Comparison of ENCODE assay signal across 1 mouse cellular context in the genomic region with DNA sequence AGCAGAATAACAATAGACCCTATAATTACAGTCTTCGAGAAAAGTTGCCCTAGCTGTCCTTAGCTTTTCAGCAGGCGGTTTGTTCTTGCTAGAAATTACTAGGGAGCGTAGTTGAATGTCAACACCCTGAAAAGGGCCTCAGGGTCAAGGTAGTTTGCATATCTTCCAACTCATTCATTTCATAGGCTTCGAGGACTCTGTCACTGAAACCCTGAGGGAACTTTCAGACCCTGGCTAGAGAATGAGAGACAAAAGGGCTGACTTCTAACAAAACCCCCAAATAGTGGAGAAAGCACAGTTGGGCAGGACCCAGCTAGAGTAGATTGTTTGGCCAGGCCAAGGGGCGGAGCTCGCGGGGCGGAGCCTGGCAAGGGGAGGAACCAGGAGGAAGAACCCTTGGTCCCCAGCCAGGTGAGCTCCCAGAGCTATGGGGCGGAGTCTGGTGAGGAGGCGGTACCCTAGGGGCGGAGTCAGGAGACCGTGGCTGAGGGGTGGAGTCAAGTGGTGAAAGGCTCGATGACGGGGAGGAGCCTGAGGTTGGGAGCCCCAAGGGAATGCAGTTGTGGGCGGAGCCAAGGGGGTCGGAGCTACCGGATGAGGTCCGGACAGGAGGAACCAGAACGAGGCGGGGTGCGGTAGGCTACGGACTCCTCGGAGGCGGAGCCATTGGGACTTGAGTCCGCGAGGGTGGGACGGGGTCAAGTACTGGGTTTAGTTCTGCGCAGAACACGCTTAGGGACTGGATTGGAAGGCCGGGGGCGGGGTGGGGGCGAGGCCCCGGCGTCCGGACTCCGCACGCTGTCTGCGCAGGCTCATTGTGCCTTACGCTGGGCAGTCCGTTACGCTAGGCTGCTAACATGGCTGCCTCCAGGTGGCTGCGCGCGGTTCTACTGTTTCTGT.
TF ChIP-seq lines count a peak whose summit lies in the region.

No protein-coding gene starts in this region.

TF ChIP-seq in CH12.LX, 34 proteins besides CTCF, POLR2A, EP300 and RAD21 (continued from another document):
- TF ChIP-seq CHD1 (IDR thresholded peaks at IDR 0.05; ENCODE audit: low read depth, low read length) (no peak), ETS1 (conservative IDR thresholded peaks at IDR 0.05; ENCODE audit: low read depth, low read length) (peak; percentile 24; the same call in 1 of the 2 replicates), MAZ (IDR thresholded peaks at IDR 0.05; ENCODE audit: low read depth, low read length) (peak; percentile 44), ZMIZ1 (IDR thresholded peaks at IDR 0.05; ENCODE audit: low read depth, low read length) (peak; percentile 88; the same call in 1 of the 2 replicates), MAFK (IDR thresholded peaks at IDR 0.05; ENCODE audit: insufficient replicate concordance, low read length) (no peak), TBP (conservative IDR thresholded peaks at IDR 0.05; ENCODE audit: low read depth, low read length) (peak; percentile 76; the same call in 1 of the 2 replicates), MEF2A (IDR thresholded peaks at IDR 0.05; ENCODE audit: borderline replicate concordance, low read depth, low read length) (peak; percentile 22; the same call in 1 of the 2 replicates), HCFC1 (IDR thresholded peaks at IDR 0.05; ENCODE audit: low read depth, low read length) (peak; percentile 67), TCF12 (IDR thresholded peaks at IDR 0.05; ENCODE audit: low read depth, low read length) (peak; percentile 89), ELF1 (IDR thresholded peaks at IDR 0.05; ENCODE audit: low read depth, low read length) (0 out of 2 replicates have a peak, but pooled peaks have one; percentile 41), BHLHE40 (IDR thresholded peaks at IDR 0.05; ENCODE audit: low read depth, low read length) (no peak), JUND (conservative IDR thresholded peaks at IDR 0.05; ENCODE audit: low read depth, low read length) (0 out of 2 replicates have a peak, but pooled peaks have one; percentile 9), IRF4 (IDR thresholded peaks at IDR 0.05; ENCODE audit: low read depth, low read length) (peak; percentile 50)
